Mouse (Mus musculus): ENCODE results near the gene Prkar1b. TPM values are rescaled to one million over a fixed set of nuclear protein-coding genes. Genes with fewer than 3 reads are reported as not detected.

Gene Prkar1b
- polyA plus RNA-seq, 1 experiment from 2014 or later = 179 TPM

DNA sequence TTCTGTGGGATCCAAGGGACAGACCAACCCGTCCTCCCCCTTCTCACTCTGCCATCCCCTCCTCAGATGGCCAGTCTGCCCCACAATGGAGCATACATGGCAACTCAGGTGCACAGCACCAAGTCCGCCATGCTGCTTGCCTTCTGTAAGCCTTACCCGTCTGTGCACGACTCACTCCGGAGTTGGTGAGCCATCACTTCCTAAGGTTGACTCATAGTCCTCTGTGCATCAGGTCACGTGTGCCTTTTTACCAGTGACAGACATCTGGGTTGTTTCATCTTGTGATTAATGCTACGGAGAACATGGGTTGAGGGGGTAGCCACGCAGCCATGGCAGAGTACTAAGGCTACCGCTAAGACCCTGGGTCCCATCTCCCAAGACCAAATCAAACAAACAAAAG lies 9.2 kb downstream of the Prkar1b start:
- H3K27me3 ChIP-seq = no peaks in the 10 kb centered on the region
- no peak overlapping the region for H3K27ac ChIP-seq
- no peak for ATAC-seq (ENCODE audit: low FRiP score)
- H3K9ac ChIP-seq = no peak overlapping the region
- H3K4me2 ChIP-seq = no peak overlapping the region
- 87% methylated on average over 9 of the region's 9 CpGs for WGBS
- no peaks in the 10 kb centered on the region for H3K9me3 ChIP-seq
- no peak overlapping the region for H3K4me3 ChIP-seq
- H3K4me1 ChIP-seq (replicated peaks) = 0 out of 2 replicates have a peak, but pooled peaks cover 5% of the 10 kb centered on the region
- H3K36me3 ChIP-seq = 0 out of 2 replicates have a peak, but pooled peaks cover 3% of the 10 kb centered on the region

DNA sequence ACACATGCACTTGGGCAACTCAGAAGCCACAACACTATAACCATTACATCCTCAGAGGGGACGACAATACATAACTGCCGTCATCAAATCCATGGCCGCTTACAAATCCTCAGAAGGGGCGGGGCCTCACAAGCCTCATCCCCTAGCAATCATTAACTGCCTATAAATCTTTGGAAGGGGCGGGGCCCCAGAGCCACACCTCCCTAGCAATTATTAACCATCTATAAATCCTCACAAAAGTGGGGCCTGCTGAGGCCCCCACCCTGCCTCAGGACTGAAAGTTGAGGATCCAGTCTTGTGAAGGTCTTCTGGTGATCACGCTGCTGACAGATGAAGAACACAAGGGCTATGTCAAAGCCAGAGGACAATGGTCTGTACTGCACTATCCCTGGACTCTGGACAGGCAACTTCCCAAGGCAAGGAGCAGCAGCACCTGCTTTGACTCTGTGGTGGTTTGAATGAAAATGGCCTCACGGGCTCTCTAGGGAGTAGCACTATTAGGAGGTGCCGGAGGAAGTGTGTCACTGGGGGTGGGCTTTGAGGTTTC lies 10.8 kb downstream of the Prkar1b start:
- no peak overlapping the region; the same call in 1 of the 2 replicates for H3K27ac ChIP-seq
- no peaks in the 10 kb centered on the region for H3K27me3 ChIP-seq
- no peaks in the 10 kb centered on the region for H3K9me3 ChIP-seq
- no peak overlapping the region for H3K4me2 ChIP-seq
- H3K9ac ChIP-seq = no peak overlapping the region
- no peak for ATAC-seq (ENCODE audit: low FRiP score)
- no peaks in the 10 kb centered on the region for H3K36me3 ChIP-seq
- 0 out of 2 replicates have a peak, but pooled peaks cover 5% of the 10 kb centered on the region for H3K4me1 ChIP-seq (replicated peaks)
- 90% methylated on average over 8 of the region's 8 CpGs for whole genome bisulfite sequencing
- no peak overlapping the region for H3K4me3 ChIP-seq

DNA sequence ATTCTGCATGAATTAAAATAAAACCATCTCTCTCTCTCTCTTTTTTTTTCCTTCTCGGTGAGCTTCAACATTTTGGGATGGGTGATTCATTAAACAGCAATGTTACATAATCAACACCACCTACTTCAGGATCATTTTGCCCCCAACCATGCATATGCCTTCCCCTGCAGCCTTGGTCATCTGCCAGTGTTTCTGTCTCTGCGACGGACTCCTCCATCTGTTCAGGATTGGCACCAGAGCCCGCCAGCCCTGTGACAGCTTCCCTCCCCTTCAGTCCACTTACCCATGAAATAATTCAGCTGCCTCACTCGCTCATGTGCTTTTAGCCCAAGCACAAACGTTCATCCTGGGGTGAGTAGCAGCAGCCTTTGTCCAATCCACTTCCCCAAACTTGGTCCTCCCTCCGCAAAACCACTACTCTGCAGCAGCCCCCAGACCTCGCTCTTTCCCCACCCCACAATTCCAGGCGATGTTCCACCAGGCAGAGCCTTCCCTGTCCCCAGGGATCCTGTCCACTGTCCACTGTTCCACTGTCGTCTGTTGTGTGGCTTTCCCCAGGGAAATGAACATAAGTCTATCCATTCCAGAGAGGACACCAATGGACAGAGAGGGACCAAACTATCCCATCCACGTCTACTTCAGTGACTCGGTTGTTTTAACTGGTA lies 11.4 kb downstream of the Prkar1b start:
- Histone ChIP-seq H3K9me3 (no peaks in the 10 kb centered on the region), H3K4me2 (no peak overlapping the region), H3K36me3 (no peaks in the 10 kb centered on the region), H3K27me3 (no peaks in the 10 kb centered on the region), H3K4me1 (replicated peaks) (0 out of 2 replicates have a peak, but pooled peaks cover 5% of the 10 kb centered on the region), H3K4me3 (no peak overlapping the region), H3K27ac (peak overlapping the region; percentile 77), H3K9ac (no peak overlapping the region)
- no peak for ATAC-seq (ENCODE audit: low FRiP score)
- WGBS = 58% methylated on average over 12 of the region's 12 CpGs

- Histone ChIP-seq H3K4me2 (no peak overlapping the region), H3K36me3 (no peaks in the 10 kb centered on the region), H3K4me3 (no peak overlapping the region), H3K4me1 (replicated peaks) (0 out of 2 replicates have a peak, but pooled peaks cover 5% of the 10 kb centered on the region), H3K9me3 (no peaks in the 10 kb centered on the region), H3K9ac (no peak overlapping the region), H3K27ac (no peak overlapping the region), H3K27me3 (no peaks in the 10 kb centered on the region)
- WGBS = 90% methylated on average over 6 of the region's 6 CpGs
- ATAC-seq (ENCODE audit: low FRiP score) = no peak
Measured at GRCm38 (mm10) chr5:139137176-139137575, 12.6 kb downstream of the Prkar1b start.

DNA sequence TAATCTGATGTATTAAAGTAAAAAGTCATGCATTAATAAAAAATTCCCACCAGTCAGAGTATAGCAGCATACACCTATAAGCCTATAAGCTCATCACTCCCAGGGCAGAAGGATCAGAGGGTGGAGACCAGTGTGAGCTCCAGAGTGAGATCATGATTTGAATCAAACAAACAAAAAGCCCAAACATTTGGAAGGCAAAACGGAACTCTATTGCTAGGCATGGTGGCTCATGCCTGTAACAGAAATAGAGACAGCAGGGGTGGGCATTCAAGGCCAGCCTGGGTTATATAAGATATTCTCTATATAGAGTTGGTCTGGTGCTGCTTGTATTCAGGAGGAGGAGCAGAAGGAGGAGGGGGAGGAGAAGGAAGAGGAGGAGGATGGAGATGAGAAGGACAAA lies 13.5 kb downstream of the Prkar1b start:
- Histone ChIP-seq H3K9me3 (no peaks in the 10 kb centered on the region), H3K9ac (no peak overlapping the region), H3K36me3 (no peaks in the 10 kb centered on the region), H3K4me1 (replicated peaks) (0 out of 2 replicates have a peak, but pooled peaks cover 5% of the 10 kb centered on the region), H3K27ac (no peak overlapping the region), H3K4me3 (no peak overlapping the region), H3K4me2 (no peak overlapping the region), H3K27me3 (0 out of 2 replicates have a peak, but pooled peaks cover 8% of the 10 kb centered on the region)
- 67% methylated on average over 1 of the region's 1 CpGs for WGBS
- no peak for ATAC-seq (ENCODE audit: low FRiP score)

DNA sequence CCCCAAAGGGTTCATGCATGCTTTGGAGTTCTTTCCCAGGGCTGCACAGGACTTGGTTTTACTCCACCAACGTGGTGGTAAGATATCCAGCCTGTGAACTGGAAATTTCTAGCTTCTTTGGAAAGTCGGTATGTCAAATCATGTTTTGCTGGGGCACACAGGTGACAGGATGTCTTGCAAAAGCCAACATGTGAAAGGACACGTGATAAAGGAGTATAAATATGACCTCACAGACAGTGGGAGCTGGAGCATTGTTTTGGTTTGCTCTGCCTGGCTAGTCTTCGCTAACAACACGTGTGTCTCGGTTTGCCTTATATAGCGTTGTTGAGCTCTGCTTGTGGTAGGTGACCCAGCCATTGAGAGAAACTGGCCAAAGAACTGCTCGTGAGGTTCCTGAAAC lies 15.3 kb downstream of the Prkar1b start:
- Histone ChIP-seq H3K4me3 (no peak overlapping the region), H3K27me3 (peaks cover 15% of the 10 kb centered on the region), H3K9me3 (no peaks in the 10 kb centered on the region), H3K4me1 (replicated peaks) (peaks cover 8% of the 10 kb centered on the region; the same call in 1 of the 2 replicates), H3K4me2 (no peak overlapping the region), H3K36me3 (no peaks in the 10 kb centered on the region), H3K9ac (no peak overlapping the region), H3K27ac (no peak overlapping the region)
- 82% methylated on average over 8 of the region's 8 CpGs for WGBS
- ATAC-seq (ENCODE audit: low FRiP score) = no peak

DNA sequence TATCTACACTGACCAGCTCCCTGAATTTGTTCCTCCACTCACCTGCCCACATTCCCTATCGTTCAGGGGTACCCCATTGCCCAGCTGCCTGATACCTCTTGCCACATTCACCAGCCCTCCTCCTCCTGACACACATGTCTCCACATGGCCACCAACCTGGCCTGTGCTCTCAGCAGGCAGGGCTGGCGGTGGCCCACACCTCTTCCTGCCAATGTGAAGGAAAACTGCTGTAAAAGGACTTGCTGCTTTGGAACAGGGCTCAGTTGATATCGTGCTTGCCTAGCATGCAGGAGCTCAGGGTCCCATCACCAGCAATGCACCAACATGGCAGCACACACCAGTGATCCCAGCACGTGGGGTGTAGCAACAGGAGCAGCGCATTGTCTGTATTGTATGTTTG lies 19.4 kb downstream of the Prkar1b start:
- peaks cover 15% of the 10 kb centered on the region for H3K27me3 ChIP-seq
- no peak for ATAC-seq (ENCODE audit: low FRiP score)
- H3K27ac ChIP-seq = peak overlapping the region; percentile 87
- H3K36me3 ChIP-seq = peaks cover 21% of the 10 kb centered on the region
- H3K4me3 ChIP-seq = no peak overlapping the region
- H3K9me3 ChIP-seq = no peaks in the 10 kb centered on the region
- peaks cover 23% of the 10 kb centered on the region for H3K4me1 ChIP-seq (replicated peaks)
- peak overlapping the region; percentile 83 for H3K9ac ChIP-seq
- peak overlapping the region; percentile 74; the same call in 1 of the 2 replicates for H3K4me2 ChIP-seq
- WGBS = 84% methylated on average over 5 of the region's 5 CpGs

DNA sequence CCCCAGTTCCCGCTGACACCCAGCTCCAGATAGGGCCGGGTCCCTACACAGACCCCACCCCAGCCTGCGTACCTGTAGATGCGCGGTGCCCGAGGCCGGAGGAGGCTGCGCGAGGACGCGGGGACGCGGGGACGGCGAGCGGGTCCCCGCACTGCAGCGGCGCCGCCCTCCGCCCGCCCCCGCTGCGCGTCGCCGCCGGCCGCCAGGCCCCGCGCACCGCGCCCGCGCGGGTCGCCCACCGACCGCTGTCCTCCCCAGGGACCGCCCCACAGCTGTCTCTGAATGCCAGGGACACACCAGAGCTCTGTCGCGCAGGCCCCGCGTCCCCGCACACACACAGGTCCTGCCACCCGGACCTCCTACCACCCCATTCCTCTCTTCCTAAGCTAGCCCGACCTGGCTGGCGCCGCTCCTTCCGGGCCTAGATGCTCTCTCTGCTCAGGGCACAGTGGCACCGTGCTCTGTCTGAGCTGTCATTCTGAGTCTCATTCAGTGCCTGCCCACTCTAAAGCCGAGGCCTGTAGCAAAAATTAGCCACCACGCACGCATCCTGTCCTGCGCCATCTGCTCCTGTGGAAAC lies 20.1 kb downstream of the Prkar1b start:
- H3K27ac ChIP-seq = peak overlapping the region; percentile 87
- 3% methylated on average over 41 of the region's 55 CpGs for WGBS
- no peaks in the 10 kb centered on the region for H3K9me3 ChIP-seq
- peaks cover 24% of the 10 kb centered on the region for H3K36me3 ChIP-seq
- peak overlapping the region; percentile 83 for H3K9ac ChIP-seq
- H3K4me1 ChIP-seq (replicated peaks) = peaks cover 23% of the 10 kb centered on the region
- peaks cover 15% of the 10 kb centered on the region for H3K27me3 ChIP-seq
- peak; percentile 93 for ATAC-seq (ENCODE audit: low FRiP score)
- H3K4me3 ChIP-seq = peak overlapping the region; percentile 58
- H3K4me2 ChIP-seq = peak overlapping the region; percentile 74

DNA sequence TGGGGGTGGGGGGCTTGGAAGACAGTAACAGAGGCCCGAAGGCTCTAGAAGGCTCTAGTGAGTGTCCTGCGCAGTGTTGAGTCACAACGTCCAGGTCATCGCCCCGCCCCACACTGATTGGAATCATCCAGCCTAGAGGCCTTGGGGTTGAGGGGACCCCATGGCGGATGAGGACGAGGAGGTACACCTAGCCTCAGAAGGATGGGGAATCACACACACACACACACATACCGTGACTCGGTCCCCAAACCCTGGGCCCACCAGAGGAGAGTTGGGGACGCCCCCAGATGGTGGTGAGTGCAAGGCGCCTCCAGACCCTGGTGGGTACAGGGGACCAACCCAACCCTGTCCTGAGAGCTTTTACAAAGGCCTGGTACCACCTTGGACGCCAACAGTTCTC lies 20.7 kb downstream of the Prkar1b start:
- Histone ChIP-seq H3K4me1 (replicated peaks) (peaks cover 23% of the 10 kb centered on the region), H3K27me3 (peaks cover 15% of the 10 kb centered on the region), H3K36me3 (peaks cover 24% of the 10 kb centered on the region), H3K4me3 (peak overlapping the region; percentile 58), H3K27ac (peak overlapping the region; percentile 87), H3K9ac (peak overlapping the region; percentile 83), H3K4me2 (peak overlapping the region; percentile 74), H3K9me3 (no peaks in the 10 kb centered on the region)
- peak; percentile 84 for ATAC-seq (ENCODE audit: low FRiP score)
- 9% methylated on average over 12 of the region's 12 CpGs for WGBS

- H3K27ac ChIP-seq = peak overlapping the region; percentile 87; the same call in 1 of the 2 replicates
- H3K4me1 ChIP-seq (replicated peaks) = peaks cover 23% of the 10 kb centered on the region
- peaks cover 15% of the 10 kb centered on the region for H3K27me3 ChIP-seq
- no peaks in the 10 kb centered on the region for H3K9me3 ChIP-seq
- H3K36me3 ChIP-seq = peaks cover 24% of the 10 kb centered on the region
- H3K4me2 ChIP-seq = peak overlapping the region; percentile 74
- peak overlapping the region; percentile 58 for H3K4me3 ChIP-seq
- WGBS = 25% methylated on average over 12 of the region's 12 CpGs
- no peak for ATAC-seq (ENCODE audit: low FRiP score)
- H3K9ac ChIP-seq = peak overlapping the region; percentile 83
Measured at GRCm38 (mm10) chr5:139128476-139129065, 21.2 kb downstream of the Prkar1b start.

DNA sequence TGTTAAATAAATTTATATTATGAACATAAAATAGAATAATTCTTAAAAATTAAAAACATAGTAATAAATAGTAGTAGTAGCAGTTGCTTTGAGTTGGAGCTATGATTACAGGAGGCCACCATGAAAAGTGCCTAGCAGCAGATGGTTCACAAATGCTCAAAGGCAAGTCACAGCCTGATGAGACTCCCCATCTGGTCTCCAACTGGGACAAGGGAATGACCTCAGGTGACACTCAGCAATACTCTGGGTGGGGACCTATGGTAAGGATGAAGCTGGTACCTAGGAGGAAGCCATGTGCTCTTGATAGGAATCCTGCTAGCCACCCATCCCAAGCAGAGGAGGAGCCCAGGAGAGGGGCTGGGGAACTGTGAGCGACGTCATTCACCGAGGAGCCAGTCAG lies 24.1 kb downstream of the Prkar1b start:
- Histone ChIP-seq H3K9me3 (no peaks in the 10 kb centered on the region), H3K4me1 (replicated peaks) (peaks cover 23% of the 10 kb centered on the region), H3K4me3 (no peak overlapping the region), H3K27ac (no peak overlapping the region), H3K4me2 (no peak overlapping the region), H3K36me3 (peaks cover 35% of the 10 kb centered on the region), H3K27me3 (peaks cover 7% of the 10 kb centered on the region), H3K9ac (no peak overlapping the region)
- ATAC-seq (ENCODE audit: low FRiP score) = no peak
- WGBS = 83% methylated on average over 3 of the region's 3 CpGs

DNA sequence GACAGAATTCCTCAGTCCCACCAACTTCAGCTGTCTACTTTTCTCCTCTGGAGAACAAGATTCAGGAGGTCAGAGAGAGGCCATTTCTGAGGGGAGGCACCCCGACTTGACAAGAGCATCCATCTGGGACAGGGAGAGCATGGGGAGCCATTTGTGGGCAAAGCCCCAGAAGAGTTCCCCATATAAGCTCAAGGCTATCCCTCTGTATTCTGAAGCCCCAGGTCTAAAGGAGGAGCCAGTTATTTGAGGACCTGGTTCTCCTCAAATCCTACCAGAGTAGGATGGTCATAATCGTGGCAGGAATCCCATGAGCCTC lies 30.9 kb downstream of the Prkar1b start:
- no peak overlapping the region for H3K4me3 ChIP-seq
- peaks cover 26% of the 10 kb centered on the region for H3K36me3 ChIP-seq
- no peaks in the 10 kb centered on the region for H3K9me3 ChIP-seq
- WGBS = 76% methylated on average over 2 of the region's 2 CpGs
- H3K9ac ChIP-seq = no peak overlapping the region
- no peak overlapping the region for H3K27ac ChIP-seq
- H3K4me1 ChIP-seq (replicated peaks) = no peaks in the 10 kb centered on the region
- ATAC-seq (ENCODE audit: low FRiP score) = no peak
- no peak overlapping the region for H3K4me2 ChIP-seq
- no peaks in the 10 kb centered on the region for H3K27me3 ChIP-seq

Measured in hindbrain, embryonic 13.5 days (tissue).